Mouse (Mus musculus) C2C12 (cell line): ENCODE data around the gene Crtc1. TPM values are rescaled to one million over a fixed set of nuclear protein-coding genes. Genes with fewer than 3 reads are reported as not detected.

Experiments used
- H3K27me3 ChIP-seq: one replicate; pipeline ENCODE4 v1.6.1; 2011; ENCODE audit not compliant: control insufficient read depth, insufficient read depth, insufficient read length
- H3K36me3 ChIP-seq: one replicate; pipeline ENCODE4 v1.6.1; 2011; ENCODE audit not compliant: control insufficient read depth, insufficient read depth
- H3K4me3 ChIP-seq: one replicate; pipeline ENCODE4 v1.5.1; 2011; ENCODE audit warnings: mild to moderate bottlenecking, control low read depth; ENCODE audit not compliant: poor library complexity, insufficient read depth, severe bottlenecking
- H3K79me2 ChIP-seq: one replicate; pipeline ENCODE4 v1.6.1; 2011; ENCODE audit not compliant: control insufficient read depth, insufficient read depth
- H3K79me3 ChIP-seq: one replicate; pipeline ENCODE4 v1.6.1; 2011; ENCODE audit warnings: low read depth, control low read depth
- H3ac ChIP-seq: one replicate; pipeline ENCODE3; 2011; ENCODE audit warnings: low read depth; ENCODE audit not compliant: control insufficient read depth, insufficient read length
- CEBPB ChIP-seq: IDR thresholded peaks from one replicate; pipeline ENCODE4 v1.6.1; 2011; ENCODE audit warnings: low read depth, mild to moderate bottlenecking, control low read depth, moderate library complexity
- CTCF ChIP-seq: IDR thresholded peaks from one replicate; pipeline ENCODE4 v1.5.1; 2011; ENCODE audit not compliant: control insufficient read depth, insufficient read depth, insufficient read length
- FOSL1 ChIP-seq: IDR thresholded peaks from one replicate; pipeline ENCODE4 v1.8.0; 2011; ENCODE audit warnings: mild to moderate bottlenecking, low read length; ENCODE audit not compliant: poor library complexity, insufficient read depth, severe bottlenecking
- MAX ChIP-seq: IDR thresholded peaks from one replicate; pipeline ENCODE4 v1.6.1; 2011; ENCODE audit warnings: mild to moderate bottlenecking, control low read depth
- MYOD1 ChIP-seq: IDR thresholded peaks from one replicate; pipeline ENCODE4 v1.6.1; 2011; ENCODE audit warnings: low read depth; ENCODE audit not compliant: control insufficient read depth, insufficient read length
- MYOG ChIP-seq: IDR thresholded peaks from one replicate; pipeline ENCODE4 v1.6.1; 2011; ENCODE audit not compliant: control insufficient read depth, insufficient read length; ENCODE audit errors: extremely low read depth
- USF1 ChIP-seq: IDR thresholded peaks from one replicate; pipeline ENCODE4 v1.6.1; 2011; ENCODE audit warnings: low read depth, mild to moderate bottlenecking, control low read depth, moderate library complexity
- polyA plus RNA-seq: library from polyadenylated mRNA; unstranded; fragments of >200 nt; fragmentation: generic; extraction: Trizol; gene quantifications from one replicate; pipeline ENCODE4 v1.2.1, GENCODE M21; 2012; ENCODE audit warnings: missing spikeins

Crtc1 gene
- polyA plus RNA-seq, 1 experiment: 11.7 TPM

- TF ChIP-seq FOSL1 (no peak), CEBPB (no peak), MAX (no peak), MYOD1 (no peak), CTCF (no peak), USF1 (no peak), MYOG (no peak)
- Histone ChIP-seq H3ac (no peak overlapping the region), H3K79me2 (no peaks in the 10 kb centered on the region), H3K4me3 (no peak overlapping the region), H3K79me3 (no peaks in the 10 kb centered on the region), H3K36me3 (no peaks in the 10 kb centered on the region), H3K27me3 (no peaks in the 10 kb centered on the region)
Observed at GRCm38 (mm10) chr8:70366588-70366987, 72.8 kb downstream of the Crtc1 start.

- H3K79me3 ChIP-seq: no peaks in the 10 kb centered on the region
- H3ac ChIP-seq: no peak overlapping the region
- no peaks in the 10 kb centered on the region for H3K36me3 ChIP-seq
- no peaks in the 10 kb centered on the region for H3K27me3 ChIP-seq
- no peaks in the 10 kb centered on the region for H3K79me2 ChIP-seq
- H3K4me3 ChIP-seq: no peak overlapping the region
- no peak for TF ChIP-seq MAX
- no peak for TF ChIP-seq CTCF
- no peak for TF ChIP-seq USF1
- TF ChIP-seq CEBPB: no peak
- TF ChIP-seq FOSL1: no peak
- TF ChIP-seq MYOD1: no peak
- no peak for TF ChIP-seq MYOG
Observed at GRCm38 (mm10) chr8:70364066-70364465, 75.3 kb downstream of the Crtc1 start.

GRCm38 (mm10) chr8:70361484-70362032 lies 77.8 kb downstream of the Crtc1 start:
- no peaks in the 10 kb centered on the region for H3K36me3 ChIP-seq
- no peak for TF ChIP-seq MYOD1
- no peak for TF ChIP-seq MYOG
- TF ChIP-seq FOSL1: no peak
- no peak for TF ChIP-seq CEBPB
- no peak for TF ChIP-seq MAX
- no peak for TF ChIP-seq USF1
- TF ChIP-seq CTCF: no peak
- H3K79me3 ChIP-seq: no peaks in the 10 kb centered on the region
- H3K4me3 ChIP-seq: no peak overlapping the region
- no peaks in the 10 kb centered on the region for H3K79me2 ChIP-seq
- H3ac ChIP-seq: no peak overlapping the region
- no peaks in the 10 kb centered on the region for H3K27me3 ChIP-seq

GRCm38 (mm10) chr8:70360769-70361168 lies 78.6 kb downstream of the Crtc1 start:
- TF ChIP-seq MAX: no peak
- no peak for TF ChIP-seq USF1
- no peak for TF ChIP-seq CEBPB
- no peak for TF ChIP-seq CTCF
- TF ChIP-seq MYOG: no peak
- no peak for TF ChIP-seq FOSL1
- TF ChIP-seq MYOD1: no peak
- no peaks in the 10 kb centered on the region for H3K36me3 ChIP-seq

GRCm38 (mm10) chr8:70359411-70359810 lies 80.0 kb downstream of the Crtc1 start:
- no peak overlapping the region for H3K4me3 ChIP-seq
- TF ChIP-seq FOSL1 (no peak), MYOD1 (no peak), MYOG (no peak), CTCF (no peak), CEBPB (no peak), MAX (no peak), USF1 (no peak)
- H3K79me2 ChIP-seq: no peaks in the 10 kb centered on the region
- no peaks in the 10 kb centered on the region for H3K36me3 ChIP-seq
- no peak overlapping the region for H3ac ChIP-seq
- no peaks in the 10 kb centered on the region for H3K27me3 ChIP-seq
- H3K79me3 ChIP-seq: no peaks in the 10 kb centered on the region

More at GRCm38 (mm10) chr8:70360769-70361168, 78.6 kb downstream of the Crtc1 start:
- Histone ChIP-seq H3K4me3 (no peak overlapping the region), H3K79me2 (no peaks in the 10 kb centered on the region), H3K27me3 (no peaks in the 10 kb centered on the region), H3K79me3 (no peaks in the 10 kb centered on the region), H3ac (no peak overlapping the region)

GRCm38 (mm10) chr8:70356111-70356510 lies 83.3 kb downstream of the Crtc1 start:
- peaks cover 19% of the 10 kb centered on the region for H3K79me2 ChIP-seq

More at GRCm38 (mm10) chr8:70356111-70356510, 83.3 kb downstream of the Crtc1 start:
- H3K36me3 ChIP-seq: no peaks in the 10 kb centered on the region
- H3K4me3 ChIP-seq: no peak overlapping the region
- H3K79me3 ChIP-seq: peaks cover 17% of the 10 kb centered on the region
- no peak overlapping the region for H3ac ChIP-seq
- TF ChIP-seq FOSL1 (no peak), MYOG (no peak), USF1 (no peak), CTCF (no peak), MAX (no peak), MYOD1 (no peak), CEBPB (no peak)
- no peaks in the 10 kb centered on the region for H3K27me3 ChIP-seq
